Mouse (Mus musculus) CD8-positive naive resting alpha-beta T cell, adult 2 months (primary cell): ENCODE results near the gene Prmt7.

Experiments
- DNase-seq, 2 experiments: peaks; one replicate each; pipeline ENCODE4 v3.0.0; 2022; ENCODE audit warnings: low read depth in 2 of 2, low spot score in 2 of 2

Gene Prmt7

DNA sequence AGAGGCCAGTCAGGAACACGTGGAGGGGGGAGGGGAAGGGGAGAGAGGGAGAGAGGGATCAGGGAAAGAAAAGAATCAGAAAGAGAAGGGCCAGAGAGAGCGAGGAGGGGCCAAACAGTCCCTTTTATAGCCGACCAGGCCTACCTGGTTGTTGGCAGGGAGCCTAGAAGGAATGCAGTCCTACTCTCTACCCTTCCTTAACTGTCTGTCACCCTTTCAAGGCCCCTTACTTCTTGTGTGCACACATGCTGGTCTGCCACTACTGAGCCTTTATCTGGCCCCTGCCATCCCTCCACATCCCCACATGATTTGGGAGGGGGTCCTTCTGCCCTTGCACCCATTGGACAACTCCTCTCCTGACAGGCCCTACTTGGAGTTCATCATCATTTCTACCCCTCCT lies 78.0 kb downstream of the Prmt7 start:
- DNase-seq = no peak

DNA sequence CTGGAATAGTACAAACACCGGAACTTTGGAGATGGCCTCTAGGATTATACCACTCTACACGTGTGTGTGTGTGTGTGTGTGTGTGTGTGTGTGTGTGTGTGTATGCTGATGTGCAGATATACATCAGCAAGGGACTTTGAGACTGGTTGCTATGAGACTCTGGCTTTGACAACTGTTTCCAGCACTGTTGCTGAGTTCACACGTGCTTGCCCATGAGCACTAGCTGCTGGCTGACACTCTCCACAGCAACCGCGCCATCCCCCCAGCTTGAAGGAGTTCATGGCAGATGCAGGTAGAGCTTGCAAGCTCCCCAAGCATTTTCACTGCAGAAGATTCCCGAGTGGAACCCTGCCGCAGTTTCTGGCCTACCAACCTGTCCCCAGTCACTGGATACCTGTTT lies 78.7 kb downstream of the Prmt7 start:
- DNase-seq = no peak

DNA sequence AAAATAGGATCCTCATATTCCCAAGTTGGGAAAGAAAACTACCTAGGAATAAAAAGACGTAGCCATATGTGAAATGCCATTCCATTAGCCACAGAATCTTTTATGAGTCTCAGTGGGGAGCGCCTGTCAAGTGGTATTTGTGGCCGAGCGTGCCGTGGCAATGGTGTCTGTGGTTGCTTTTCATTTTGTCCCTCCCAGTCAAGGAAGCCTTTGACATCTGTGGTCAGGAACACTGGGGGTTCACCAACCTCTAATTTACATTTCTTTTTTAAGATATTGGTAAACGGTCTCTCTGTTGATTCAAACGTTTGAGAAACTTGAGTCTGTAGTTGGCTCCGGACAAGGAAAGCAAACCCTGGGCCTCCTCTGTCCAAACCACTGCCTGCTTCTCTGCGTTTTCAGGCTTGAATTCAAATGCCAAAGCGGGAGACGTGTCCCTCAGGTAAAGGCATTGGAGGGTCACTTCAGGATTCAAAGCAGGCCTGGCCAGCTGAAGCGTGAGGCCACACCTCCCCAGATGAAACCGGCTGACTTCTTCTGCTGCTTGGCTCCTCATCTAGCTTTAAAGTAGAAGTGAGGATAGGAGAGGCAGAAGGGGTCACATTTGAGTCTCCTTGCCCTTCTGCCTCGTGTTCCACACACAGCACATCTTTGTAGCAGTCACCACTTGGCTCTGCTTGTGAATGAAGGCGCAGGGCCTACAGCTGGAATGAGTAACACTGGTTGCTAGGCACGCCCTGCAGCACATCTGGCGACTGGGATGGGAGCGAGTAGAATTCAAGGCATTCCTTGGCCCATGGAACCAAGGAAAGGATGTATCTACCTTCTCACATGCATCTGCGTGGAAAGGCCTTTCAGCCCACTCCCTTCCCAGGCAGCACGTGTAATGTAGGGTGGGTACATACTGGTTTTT lies 82.0 kb downstream of the Prmt7 start:
- DNase-seq = no peak

GRCm38 (mm10) chr8:106298261-106298660 lies 87.5 kb downstream of the Prmt7 start:
- no peak for DNase-seq

DNA sequence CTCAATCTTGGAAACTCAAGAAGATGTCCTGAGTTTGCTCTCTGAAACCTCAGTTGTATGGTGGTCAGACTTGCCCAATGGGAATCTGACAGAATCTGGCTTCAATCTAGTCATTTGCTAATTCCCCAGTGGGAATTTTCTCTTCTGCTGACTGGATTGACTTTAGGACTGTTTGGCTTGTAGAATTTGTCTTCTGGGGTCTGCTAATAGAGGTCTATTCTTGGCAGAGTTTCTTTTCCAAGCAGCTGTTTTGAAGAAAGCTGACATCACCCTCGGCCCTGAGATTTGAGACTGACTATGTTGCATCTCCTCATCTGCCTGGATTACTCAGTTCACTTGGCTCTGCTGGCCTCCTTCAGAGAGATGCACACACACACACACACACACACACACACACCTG lies 88.1 kb downstream of the Prmt7 start:
- no peak for DNase-seq

DNA sequence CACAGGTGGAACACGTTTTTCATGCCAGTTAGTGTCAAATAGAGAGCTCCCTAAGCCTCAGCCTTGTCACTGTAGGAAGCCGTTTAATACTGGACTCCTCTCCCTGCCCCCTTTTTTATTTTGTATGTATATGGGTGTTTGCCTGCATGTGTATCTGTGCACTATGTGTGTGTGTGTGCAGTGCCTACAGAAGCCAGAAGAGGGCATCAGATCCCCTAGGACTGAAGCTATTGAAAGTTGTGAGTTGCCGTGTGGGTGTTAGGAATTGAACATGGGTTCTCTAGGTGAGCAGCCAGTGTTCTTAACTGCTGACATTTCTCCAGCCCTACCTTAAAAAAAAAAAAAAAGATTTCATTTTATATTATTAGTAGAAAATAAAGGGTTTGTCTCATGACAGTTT lies 89.0 kb downstream of the Prmt7 start:
- no peak for DNase-seq

DNA sequence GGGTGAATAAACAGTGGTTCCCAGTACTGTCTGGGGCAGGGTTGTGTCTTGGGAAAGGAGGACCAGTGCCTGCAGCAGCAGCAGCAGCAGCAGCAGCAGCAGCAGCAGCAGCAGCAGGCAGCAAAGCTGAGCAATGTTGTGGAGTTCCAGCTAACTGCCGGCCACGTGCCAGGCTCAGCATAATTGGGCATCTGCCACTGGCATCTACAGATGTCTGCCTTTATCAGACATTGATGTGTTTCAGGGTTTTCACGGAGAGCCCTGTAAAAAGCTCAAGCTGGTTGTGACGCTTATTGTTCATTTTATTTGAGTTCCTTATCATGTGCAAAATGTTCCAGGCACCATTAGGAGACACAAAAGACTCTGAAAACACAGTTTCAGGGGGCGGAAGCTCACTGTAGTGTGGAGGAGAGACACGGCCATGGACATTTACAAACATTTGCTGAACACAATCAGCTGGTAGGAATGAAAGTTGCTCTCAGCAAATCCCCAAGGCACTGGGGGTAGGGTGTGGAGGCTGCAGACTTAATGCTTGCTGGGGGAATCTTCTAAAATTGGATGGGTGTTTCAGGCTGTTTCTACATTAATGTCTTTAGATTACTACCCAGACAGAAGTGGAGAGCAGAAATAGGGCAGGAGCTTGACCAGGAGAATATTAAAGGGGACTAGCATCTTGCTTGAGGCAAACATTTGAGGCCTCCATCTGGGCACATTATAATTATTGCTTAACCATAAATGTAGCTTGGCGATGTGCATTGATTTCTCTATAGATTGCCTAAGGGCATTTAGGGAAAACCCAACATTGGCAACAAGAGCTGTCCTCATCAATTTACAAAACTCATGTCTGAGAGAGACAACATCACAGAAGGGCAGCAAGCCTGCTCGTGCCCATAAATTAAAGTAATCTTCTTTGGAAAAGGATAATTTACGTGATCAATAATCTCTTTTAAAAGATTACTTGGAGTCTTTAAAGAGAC lies 90.3 kb downstream of the Prmt7 start:
- DNase-seq = no peak
